Mouse (Mus musculus): ENCODE measurements around the gene Gak.
"Not testable (repeated sequence)": the region's sequence is repeated elsewhere in the genome, so short reads cannot be mapped to it uniquely, and the experiment has no call there.

Gene Gak

GRCm38 (mm10) chr5:108655891-108656650 is 26.5 kb upstream of the Gak start:
- DNase-seq: no peak

- no peak for DNase-seq
Measured at GRCm38 (mm10) chr5:108655381-108655780, 25.8 kb upstream of the Gak start.

GRCm38 (mm10) chr5:108654444-108654990 is 25.0 kb upstream of the Gak start:
- no peak for DNase-seq

GRCm38 (mm10) chr5:108653341-108653740 is 23.8 kb upstream of the Gak start:
- no peak for DNase-seq

- DNase-seq: peak; percentile 73
Measured at GRCm38 (mm10) chr5:108651823-108652222, 22.3 kb upstream of the Gak start.

GRCm38 (mm10) chr5:108651136-108651720 is 21.7 kb upstream of the Gak start:
- DNase-seq: no peak

GRCm38 (mm10) chr5:108650341-108650740 is 20.8 kb upstream of the Gak start:
- DNase-seq: no peak

- DNase-seq: no peak
Measured at GRCm38 (mm10) chr5:108648937-108649576, 19.5 kb upstream of the Gak start.

- no peak for DNase-seq
Measured at GRCm38 (mm10) chr5:108647820-108648465, 18.4 kb upstream of the Gak start.

- no peak for DNase-seq
Measured at GRCm38 (mm10) chr5:108647311-108647710, 17.8 kb upstream of the Gak start.

- DNase-seq: no peak
Measured at GRCm38 (mm10) chr5:108646343-108646660, 16.7 kb upstream of the Gak start.

GRCm38 (mm10) chr5:108645651-108646342 is 16.2 kb upstream of the Gak start:
- DNase-seq: peak; percentile 15

GRCm38 (mm10) chr5:108643674-108644073 is 14.1 kb upstream of the Gak start:
- no peak for DNase-seq

- no peak for DNase-seq
Measured at GRCm38 (mm10) chr5:108636172-108636571, 6.6 kb upstream of the Gak start.

GRCm38 (mm10) chr5:108634088-108634487 is 4.5 kb upstream of the Gak start:
- DNase-seq: not testable (repeated sequence)

GRCm38 (mm10) chr5:108633676-108634075 is 4.1 kb upstream of the Gak start:
- DNase-seq: no peak

GRCm38 (mm10) chr5:108628891-108629633 is 493 bp downstream of the Gak start:
- no peak for DNase-seq

GRCm38 (mm10) chr5:108626050-108626660 is 3.4 kb downstream of the Gak start:
- DNase-seq: no peak

GRCm38 (mm10) chr5:108621870-108622269 is 7.7 kb downstream of the Gak start:
- no peak for DNase-seq

- DNase-seq: no peak
Measured at GRCm38 (mm10) chr5:108610426-108610825, 19.1 kb downstream of the Gak start.

GRCm38 (mm10) chr5:108602537-108602936 is 27.0 kb downstream of the Gak start:
- no peak for DNase-seq

- DNase-seq: peak; percentile 9
Measured at GRCm38 (mm10) chr5:108599923-108600322, 29.6 kb downstream of the Gak start.
